Mouse (Mus musculus): ENCODE results near the gene Aif1l.

DNA sequence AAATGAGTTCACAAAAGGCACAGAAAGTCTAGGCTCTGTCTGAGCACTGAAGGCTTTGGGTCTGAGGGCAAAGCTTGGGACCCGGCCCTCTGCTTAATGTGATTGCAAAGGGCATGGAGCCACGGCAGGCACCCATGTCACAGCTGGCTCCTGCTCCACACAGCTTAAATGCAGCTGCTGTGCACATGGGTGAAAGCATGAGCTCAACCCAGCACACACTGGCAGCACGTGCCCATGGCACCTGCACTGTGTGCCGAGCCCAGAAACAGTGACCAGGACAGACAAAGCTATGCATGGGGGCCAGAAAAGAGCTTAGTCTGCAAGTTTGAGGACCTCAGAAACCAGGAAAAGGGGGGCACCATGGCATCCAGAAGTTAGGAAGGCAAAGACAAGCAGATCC lies 26.3 kb upstream of the Aif1l start:
- TF ChIP-seq CTCF (IDR thresholded peaks at IDR 0.05; ENCODE audit: borderline replicate concordance, insufficient read depth, low read length) = no peak
- TF ChIP-seq POLR2A (IDR thresholded peaks at IDR 0.05; ENCODE audit: low read depth, low read length) = no peak
